Mouse (Mus musculus): ENCODE results near the gene Shc4. TPM values are rescaled to one million over a fixed set of nuclear protein-coding genes. Genes with fewer than 3 reads are reported as not detected.
A peak's percentile ranks its signal among the peaks of the same experiment; 100 is the strongest.

The Shc4 gene
- polyA plus RNA-seq, 1 experiment from 2014 or later = 4.3 TPM

DNA sequence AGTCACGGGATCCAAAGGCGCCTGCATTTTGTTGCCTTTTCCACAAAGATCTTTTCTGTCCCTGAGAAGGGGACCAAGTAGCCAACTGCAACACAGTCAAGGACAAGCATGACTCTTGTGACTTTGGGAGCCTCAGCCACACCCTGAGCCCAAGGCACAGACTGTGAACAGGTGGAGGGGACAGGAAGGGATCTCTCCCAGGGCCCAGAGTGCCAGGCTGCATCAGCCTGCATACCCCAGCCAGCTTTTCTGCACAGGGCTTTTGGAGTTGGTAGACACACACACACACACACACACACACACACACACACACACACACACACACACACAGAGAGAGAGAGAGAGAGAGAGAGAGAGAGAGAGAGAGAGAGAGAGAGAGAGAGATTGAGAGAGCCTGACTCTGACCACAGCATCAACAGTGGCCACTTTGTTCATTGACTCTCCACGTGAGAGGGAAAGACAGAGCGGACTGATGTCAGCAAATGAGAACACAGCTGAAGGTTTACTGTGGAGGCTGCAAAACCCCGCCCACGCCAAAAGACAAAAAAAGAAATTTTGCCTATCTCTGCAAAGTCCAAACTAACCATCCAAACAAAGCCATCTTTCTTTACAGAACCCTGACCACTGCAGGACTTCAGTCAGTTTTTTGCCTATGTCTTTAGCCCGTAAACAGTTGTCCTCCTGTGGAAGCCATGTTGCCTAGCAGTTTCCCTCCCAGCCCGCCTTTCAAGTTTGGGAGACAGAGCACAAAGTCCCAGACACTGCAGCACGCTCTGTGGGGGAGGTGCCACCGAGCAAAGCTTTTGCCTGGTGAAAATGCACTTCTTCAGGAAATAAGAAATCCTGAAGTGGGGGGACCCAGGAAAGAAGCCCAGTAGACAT, 39.1 kb downstream of the Shc4 start:
- 61% methylated on average over 10 of the region's 10 CpGs for WGBS
- Histone ChIP-seq H3K4me2 (no peak overlapping the region), H3K36me3 (no peaks in the 10 kb centered on the region), H3K9me3 (replicated peaks) (no peaks in the 10 kb centered on the region), H3K27ac (replicated peaks) (0 out of 2 replicates have a peak overlapping the region, but pooled peaks have one; percentile 9), H3K4me3 (replicated peaks) (no peak overlapping the region), H3K9ac (replicated peaks) (no peak overlapping the region), H3K4me1 (no peaks in the 10 kb centered on the region), H3K27me3 (replicated peaks) (no peaks in the 10 kb centered on the region)
- ATAC-seq (ENCODE audit: low FRiP score) = no peak

DNA sequence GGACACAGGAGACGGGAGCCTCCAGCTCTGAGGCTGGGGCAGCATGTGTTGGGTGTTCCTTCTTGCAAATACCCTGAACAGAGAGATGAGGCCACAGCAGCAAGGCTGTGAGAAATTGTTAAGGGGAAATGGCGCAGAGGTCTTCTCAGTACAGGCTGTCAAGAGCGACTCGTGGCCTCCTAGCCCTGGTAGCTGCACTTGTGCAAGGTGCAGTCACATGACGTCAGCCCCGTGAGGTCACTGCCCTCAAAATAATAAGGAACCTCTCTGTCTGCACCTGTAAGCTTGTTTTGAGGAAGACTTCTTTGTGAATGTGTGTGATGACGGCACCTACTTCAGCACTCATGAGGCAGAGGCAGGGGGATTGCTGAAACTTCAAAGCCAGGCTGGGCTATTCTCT, 40.1 kb downstream of the Shc4 start:
- Histone ChIP-seq H3K9ac (replicated peaks) (no peak overlapping the region), H3K36me3 (no peaks in the 10 kb centered on the region), H3K27ac (replicated peaks) (no peak overlapping the region), H3K9me3 (replicated peaks) (no peaks in the 10 kb centered on the region), H3K27me3 (replicated peaks) (no peaks in the 10 kb centered on the region), H3K4me2 (no peak overlapping the region), H3K4me3 (replicated peaks) (no peak overlapping the region), H3K4me1 (no peaks in the 10 kb centered on the region)
- no peak for ATAC-seq (ENCODE audit: low FRiP score)
- 89% methylated on average over 7 of the region's 7 CpGs for WGBS

- no peak overlapping the region for H3K9ac ChIP-seq (replicated peaks)
- no peak overlapping the region for H3K4me2 ChIP-seq
- no peaks in the 10 kb centered on the region for H3K27me3 ChIP-seq (replicated peaks)
- no peak overlapping the region for H3K27ac ChIP-seq (replicated peaks)
- H3K36me3 ChIP-seq = no peaks in the 10 kb centered on the region
- no peaks in the 10 kb centered on the region for H3K4me1 ChIP-seq
- H3K9me3 ChIP-seq (replicated peaks) = no peaks in the 10 kb centered on the region
- WGBS = 84% methylated on average over 9 of the region's 9 CpGs
- no peak overlapping the region for H3K4me3 ChIP-seq (replicated peaks)
- ATAC-seq (ENCODE audit: low FRiP score) = no peak
Measured at GRCm38 (mm10) chr2:125681811-125682210, 42.1 kb downstream of the Shc4 start.

DNA sequence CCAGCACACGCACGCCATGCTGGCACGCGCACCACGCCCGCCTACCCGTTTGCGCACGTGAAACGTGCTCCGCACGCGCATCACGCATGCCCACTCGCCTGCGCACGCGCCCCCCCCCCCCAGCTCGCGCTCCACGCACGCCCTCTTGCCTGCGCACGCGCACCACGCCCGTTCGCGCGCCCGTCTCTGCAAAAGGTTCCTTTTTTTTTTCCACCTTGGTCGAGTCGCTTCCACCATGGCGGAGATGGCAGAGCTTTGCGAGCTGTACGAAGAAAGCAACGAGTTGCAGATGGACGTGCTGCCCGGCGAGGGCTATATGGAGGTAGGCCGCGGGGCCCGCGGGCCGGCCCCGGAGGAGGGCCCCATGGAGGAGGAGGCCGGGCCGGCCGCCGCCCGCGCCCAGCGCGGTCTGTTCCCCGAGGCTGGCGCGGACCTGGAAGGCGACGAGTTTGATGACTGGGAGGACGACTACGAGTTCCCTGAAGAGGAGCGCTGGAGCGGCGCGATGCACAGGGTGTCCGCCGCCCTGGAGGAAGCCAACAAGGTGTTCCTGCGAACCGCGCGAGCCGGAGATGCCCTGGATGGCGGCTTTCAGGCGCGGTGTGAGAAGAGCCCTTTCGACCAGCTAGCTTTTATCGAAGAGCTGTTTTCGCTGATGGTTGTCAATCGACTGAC, 50.9 kb downstream of the Shc4 start, which contains the start of gene Eid1:
Gene Eid1 (plus strand): TSS at position 139 of the 675 bp plus-strand sequence.
- WGBS = under 1% methylated on average over 75 of the region's 79 CpGs

GRCm38 (mm10) chr2:125672568-125672956, 51.4 kb downstream of the Shc4 start:
- peaks cover 10% of the 10 kb centered on the region for H3K4me1 ChIP-seq
- H3K27ac ChIP-seq (replicated peaks) = peak overlapping the region; percentile 98
- no peaks in the 10 kb centered on the region for H3K27me3 ChIP-seq (replicated peaks)
- H3K4me3 ChIP-seq (replicated peaks) = peak overlapping the region; percentile 92
- no peaks in the 10 kb centered on the region for H3K36me3 ChIP-seq
- peak overlapping the region; percentile 47 for H3K9ac ChIP-seq (replicated peaks)
- H3K9me3 ChIP-seq (replicated peaks) = no peaks in the 10 kb centered on the region
- H3K4me2 ChIP-seq = peak overlapping the region; percentile 64
- ATAC-seq (ENCODE audit: low FRiP score) = no peak; the same call in 1 of the 2 replicates
- 23% methylated on average over 9 of the region's 20 CpGs for WGBS

More for the DNA sequence above, 50.9 kb downstream of the Shc4 start, which contains the start of gene Eid1:
- peaks cover 10% of the 10 kb centered on the region for H3K4me1 ChIP-seq
- H3K9ac ChIP-seq (replicated peaks) = peak within 1 kb of the TSS; percentile 97
- ATAC-seq (ENCODE audit: low FRiP score) = peak; percentile 97
- H3K36me3 ChIP-seq = no peaks in the 10 kb centered on the region
- no peaks in the 10 kb centered on the region for H3K27me3 ChIP-seq (replicated peaks)
- no peaks in the 10 kb centered on the region for H3K9me3 ChIP-seq (replicated peaks)
- H3K27ac ChIP-seq (replicated peaks) = peak within 1 kb of the TSS; percentile 98
- H3K4me2 ChIP-seq = peak within 1 kb of the TSS; percentile 64
- H3K4me3 ChIP-seq (replicated peaks) = peak within 1 kb of the TSS; percentile 92

- Histone ChIP-seq H3K27me3 (replicated peaks) (no peaks in the 10 kb centered on the region), H3K4me2 (no peak overlapping the region), H3K9ac (replicated peaks) (no peak overlapping the region), H3K9me3 (replicated peaks) (no peaks in the 10 kb centered on the region), H3K4me3 (replicated peaks) (no peak overlapping the region), H3K4me1 (peaks cover 10% of the 10 kb centered on the region), H3K27ac (replicated peaks) (no peak overlapping the region), H3K36me3 (no peaks in the 10 kb centered on the region)
- 42% methylated on average over 1 of the region's 1 CpGs for WGBS
- ATAC-seq (ENCODE audit: low FRiP score) = no peak
Measured at GRCm38 (mm10) chr2:125670846-125671245, 53.1 kb downstream of the Shc4 start.

DNA sequence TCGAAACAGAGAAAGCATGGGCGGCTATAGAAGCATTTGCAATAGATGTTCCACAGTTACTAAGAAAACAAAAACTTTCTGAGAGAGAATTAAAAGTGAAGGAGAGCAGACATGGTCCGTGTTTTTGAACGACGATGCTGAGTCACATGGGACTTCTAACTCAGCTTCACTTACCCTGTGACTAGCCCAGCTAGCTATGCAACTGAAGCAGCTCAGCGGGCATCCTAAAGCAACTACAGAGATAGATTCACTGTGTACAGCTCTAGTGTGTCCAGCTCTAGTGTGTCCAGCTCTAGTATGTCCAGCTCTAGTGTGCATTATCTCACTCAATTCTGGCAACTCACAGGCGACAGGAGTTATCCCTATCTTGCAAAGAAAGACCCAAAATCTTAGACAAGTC, 56.2 kb downstream of the Shc4 start:
- H3K27ac ChIP-seq (replicated peaks) = no peak overlapping the region
- H3K9ac ChIP-seq (replicated peaks) = no peak overlapping the region
- 0 out of 2 replicates have a peak, but pooled peaks cover 3% of the 10 kb centered on the region for H3K4me1 ChIP-seq
- no peaks in the 10 kb centered on the region for H3K36me3 ChIP-seq
- H3K27me3 ChIP-seq (replicated peaks) = no peaks in the 10 kb centered on the region
- H3K4me2 ChIP-seq = no peak overlapping the region
- no peak overlapping the region for H3K4me3 ChIP-seq (replicated peaks)
- ATAC-seq (ENCODE audit: low FRiP score) = no peak
- WGBS = 90% methylated on average over 7 of the region's 7 CpGs
- H3K9me3 ChIP-seq (replicated peaks) = no peaks in the 10 kb centered on the region

DNA sequence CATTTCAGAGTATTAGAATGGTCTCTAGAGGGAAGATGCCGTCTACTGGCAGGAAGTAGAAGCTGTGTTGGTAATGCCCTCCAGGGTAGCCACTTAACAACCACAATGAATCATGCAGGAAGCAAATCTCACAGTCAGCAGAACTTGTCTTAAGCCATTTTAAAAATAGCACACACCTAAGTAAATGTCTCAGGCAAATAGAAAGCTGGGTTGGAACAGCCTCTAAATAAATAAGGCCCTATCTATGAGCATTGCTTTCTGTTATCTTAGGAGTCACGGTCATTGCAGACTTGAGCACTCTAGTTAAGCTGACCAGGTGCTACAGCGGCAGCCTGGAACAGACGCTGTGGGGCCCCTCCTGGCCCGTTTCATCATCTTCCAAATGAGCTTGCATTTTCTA, 56.8 kb downstream of the Shc4 start:
- H3K27ac ChIP-seq (replicated peaks) = no peak overlapping the region
- no peak overlapping the region for H3K9ac ChIP-seq (replicated peaks)
- H3K4me3 ChIP-seq (replicated peaks) = no peak overlapping the region
- ATAC-seq (ENCODE audit: low FRiP score) = no peak
- H3K27me3 ChIP-seq (replicated peaks) = no peaks in the 10 kb centered on the region
- H3K9me3 ChIP-seq (replicated peaks) = no peaks in the 10 kb centered on the region
- 0 out of 2 replicates have a peak, but pooled peaks cover 3% of the 10 kb centered on the region for H3K4me1 ChIP-seq
- 55% methylated on average over 5 of the region's 5 CpGs for WGBS
- no peaks in the 10 kb centered on the region for H3K36me3 ChIP-seq
- H3K4me2 ChIP-seq = no peak overlapping the region

DNA sequence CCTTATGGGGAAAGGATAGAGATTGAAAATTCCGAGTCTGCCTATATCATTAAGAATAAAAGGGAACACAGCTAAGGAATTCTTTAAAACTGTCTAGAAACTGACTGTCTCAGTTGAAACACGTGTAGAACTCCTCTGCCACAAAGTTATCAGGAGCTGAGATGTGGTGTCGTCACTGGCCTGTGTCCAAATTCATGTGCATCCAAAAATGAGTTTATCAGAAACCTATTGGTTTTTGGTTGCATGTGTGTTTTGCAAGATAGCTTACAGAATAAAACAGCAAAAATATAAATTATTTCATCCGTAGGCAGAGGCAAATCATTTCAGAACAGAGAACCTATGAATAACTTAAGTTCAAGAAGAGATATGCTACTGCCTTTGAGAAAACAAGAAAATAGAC, 57.3 kb downstream of the Shc4 start:
- 0 out of 2 replicates have a peak, but pooled peaks cover 3% of the 10 kb centered on the region for H3K4me1 ChIP-seq
- no peak overlapping the region for H3K9ac ChIP-seq (replicated peaks)
- no peak overlapping the region for H3K4me3 ChIP-seq (replicated peaks)
- no peaks in the 10 kb centered on the region for H3K36me3 ChIP-seq
- H3K9me3 ChIP-seq (replicated peaks) = no peaks in the 10 kb centered on the region
- no peak overlapping the region for H3K4me2 ChIP-seq
- ATAC-seq (ENCODE audit: low FRiP score) = no peak
- H3K27me3 ChIP-seq (replicated peaks) = no peaks in the 10 kb centered on the region
- WGBS = 81% methylated on average over 4 of the region's 4 CpGs
- H3K27ac ChIP-seq (replicated peaks) = no peak overlapping the region

DNA sequence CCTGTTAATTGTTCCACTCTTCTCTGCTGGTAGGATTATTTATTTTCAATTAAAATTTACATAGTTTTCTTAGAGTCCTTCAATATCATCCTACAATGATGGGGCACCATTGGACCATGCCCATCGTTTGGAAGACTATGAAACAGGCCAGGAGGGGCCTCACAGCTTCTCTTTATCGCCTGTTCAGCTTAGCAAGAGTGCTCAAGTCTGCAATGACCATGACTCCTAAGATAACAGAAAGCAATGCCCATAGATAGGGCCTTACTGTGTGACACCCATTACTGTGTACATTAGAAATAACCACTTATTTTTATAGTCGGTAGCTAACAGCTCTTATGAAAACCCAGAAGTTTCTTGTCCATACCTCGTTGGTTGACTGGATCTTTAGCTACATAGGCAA, 58.0 kb downstream of the Shc4 start:
- 0 out of 2 replicates have a peak, but pooled peaks cover 2% of the 10 kb centered on the region for H3K27me3 ChIP-seq (replicated peaks)
- H3K4me1 ChIP-seq = peaks cover 5% of the 10 kb centered on the region
- no peaks in the 10 kb centered on the region for H3K36me3 ChIP-seq
- 89% methylated on average over 4 of the region's 4 CpGs for WGBS
- H3K4me3 ChIP-seq (replicated peaks) = no peak overlapping the region
- no peaks in the 10 kb centered on the region for H3K9me3 ChIP-seq (replicated peaks)
- H3K4me2 ChIP-seq = no peak overlapping the region
- ATAC-seq (ENCODE audit: low FRiP score) = no peak
- no peak overlapping the region for H3K9ac ChIP-seq (replicated peaks)
- no peak overlapping the region for H3K27ac ChIP-seq (replicated peaks)

GRCm38 (mm10) chr2:125665213-125665612, 58.7 kb downstream of the Shc4 start:
- WGBS = 90% methylated on average over 5 of the region's 5 CpGs
- ATAC-seq (ENCODE audit: low FRiP score) = no peak

More at GRCm38 (mm10) chr2:125665213-125665612, 58.7 kb downstream of the Shc4 start:
- H3K4me2 ChIP-seq = no peak overlapping the region
- H3K9me3 ChIP-seq (replicated peaks) = no peaks in the 10 kb centered on the region
- no peak overlapping the region for H3K9ac ChIP-seq (replicated peaks)
- no peaks in the 10 kb centered on the region for H3K36me3 ChIP-seq
- H3K4me3 ChIP-seq (replicated peaks) = no peak overlapping the region
- H3K27ac ChIP-seq (replicated peaks) = no peak overlapping the region
- H3K27me3 ChIP-seq (replicated peaks) = 0 out of 2 replicates have a peak, but pooled peaks cover 2% of the 10 kb centered on the region
- peaks cover 12% of the 10 kb centered on the region for H3K4me1 ChIP-seq

All from neural tube, embryonic 15.5 days (tissue).